Mouse (Mus musculus): ENCODE measurements at regions not wholly inside any gene's neighbourhood (a gene's known extent, or its start where the extent isn't known, plus 50 kb on each side); places are given as distances from the start of the nearest gene placed in this dataset.

- ATAC-seq (replicated peaks), result no peak
Observed at GRCm38 (mm10) chr3:148339258-148339657, 651.1 kb downstream of the Adgrl2 start.

GRCm38 (mm10) chr3:148336640-148337039, 653.7 kb downstream of the Adgrl2 start:
- no peak overlapping the region for H3K27ac ChIP-seq (replicated peaks)
- H3K27me3 ChIP-seq, result no peaks in the 10 kb centered on the region
- no peak overlapping the region for H3K4me3 ChIP-seq
- no peaks in the 10 kb centered on the region for H3K36me3 ChIP-seq
- no peak for ATAC-seq (replicated peaks)
- no peaks in the 10 kb centered on the region for H3K9me3 ChIP-seq
- no peaks in the 10 kb centered on the region for H3K4me1 ChIP-seq
- WGBS, result 69% methylated on average over 6 of the region's 6 CpGs
- H3K4me2 ChIP-seq (replicated peaks), result no peak overlapping the region
- H3K9ac ChIP-seq (replicated peaks), result no peak overlapping the region

More at GRCm38 (mm10) chr3:148339258-148339657, 651.1 kb downstream of the Adgrl2 start:
- Histone ChIP-seq H3K9me3 (no peaks in the 10 kb centered on the region), H3K27me3 (no peaks in the 10 kb centered on the region), H3K27ac (replicated peaks) (no peak overlapping the region), H3K4me2 (replicated peaks) (no peak overlapping the region), H3K4me3 (no peak overlapping the region), H3K9ac (replicated peaks) (no peak overlapping the region), H3K4me1 (peaks cover 12% of the 10 kb centered on the region), H3K36me3 (no peaks in the 10 kb centered on the region)
- WGBS, result 71% methylated on average over 2 of the region's 2 CpGs

GRCm38 (mm10) chr3:148336091-148336511, 654.3 kb downstream of the Adgrl2 start:
- Histone ChIP-seq H3K4me2 (replicated peaks) (no peak overlapping the region), H3K9me3 (no peaks in the 10 kb centered on the region), H3K27me3 (no peaks in the 10 kb centered on the region), H3K4me1 (no peaks in the 10 kb centered on the region), H3K27ac (replicated peaks) (no peak overlapping the region), H3K36me3 (no peaks in the 10 kb centered on the region), H3K9ac (replicated peaks) (no peak overlapping the region), H3K4me3 (no peak overlapping the region)
- no peak for ATAC-seq (replicated peaks)
- WGBS, result 75% methylated on average over 15 of the region's 15 CpGs

GRCm38 (mm10) chr3:148335654-148336053, 654.7 kb downstream of the Adgrl2 start:
- Histone ChIP-seq H3K4me2 (replicated peaks) (no peak overlapping the region), H3K27ac (replicated peaks) (no peak overlapping the region), H3K27me3 (no peaks in the 10 kb centered on the region), H3K36me3 (no peaks in the 10 kb centered on the region), H3K4me1 (no peaks in the 10 kb centered on the region), H3K9me3 (no peaks in the 10 kb centered on the region), H3K9ac (replicated peaks) (no peak overlapping the region), H3K4me3 (no peak overlapping the region)
- ATAC-seq (replicated peaks), result no peak
- WGBS, result 84% methylated on average over 7 of the region's 7 CpGs

GRCm38 (mm10) chr3:148324911-148325621, 665.3 kb downstream of the Adgrl2 start:
- H3K27me3 ChIP-seq, result no peaks in the 10 kb centered on the region
- H3K4me2 ChIP-seq (replicated peaks), result no peak overlapping the region
- no peak overlapping the region for H3K4me3 ChIP-seq
- H3K36me3 ChIP-seq, result no peaks in the 10 kb centered on the region
- no peaks in the 10 kb centered on the region for H3K9me3 ChIP-seq
- H3K9ac ChIP-seq (replicated peaks), result no peak overlapping the region
- 85% methylated on average over 2 of the region's 2 CpGs for WGBS
- no peak for ATAC-seq (replicated peaks)
- H3K27ac ChIP-seq (replicated peaks), result no peak overlapping the region
- no peaks in the 10 kb centered on the region for H3K4me1 ChIP-seq

- Histone ChIP-seq H3K4me2 (replicated peaks) (no peak overlapping the region), H3K9ac (replicated peaks) (no peak overlapping the region), H3K27me3 (no peaks in the 10 kb centered on the region), H3K27ac (replicated peaks) (no peak overlapping the region), H3K4me1 (no peaks in the 10 kb centered on the region), H3K36me3 (no peaks in the 10 kb centered on the region), H3K4me3 (no peak overlapping the region), H3K9me3 (no peaks in the 10 kb centered on the region)
- ATAC-seq (replicated peaks), result no peak
- WGBS, result 98% methylated on average over 3 of the region's 3 CpGs
Observed at GRCm38 (mm10) chr3:148321894-148322293, 668.5 kb downstream of the Adgrl2 start.

- H3K4me2 ChIP-seq (replicated peaks), result no peak overlapping the region
- H3K9ac ChIP-seq (replicated peaks), result no peak overlapping the region
- no peak for ATAC-seq (replicated peaks)
- H3K4me3 ChIP-seq, result no peak overlapping the region
- no peaks in the 10 kb centered on the region for H3K4me1 ChIP-seq
- H3K27me3 ChIP-seq, result no peaks in the 10 kb centered on the region
- no peak overlapping the region for H3K27ac ChIP-seq (replicated peaks)
- no peaks in the 10 kb centered on the region for H3K9me3 ChIP-seq
- H3K36me3 ChIP-seq, result no peaks in the 10 kb centered on the region
- WGBS, result 94% methylated on average over 3 of the region's 3 CpGs
Observed at GRCm38 (mm10) chr3:148316198-148316597, 674.2 kb downstream of the Adgrl2 start.

GRCm38 (mm10) chr3:148315286-148315685, 675.1 kb downstream of the Adgrl2 start:
- no peak for ATAC-seq (replicated peaks)
- no peak overlapping the region for H3K9ac ChIP-seq (replicated peaks)
- H3K36me3 ChIP-seq, result no peaks in the 10 kb centered on the region
- H3K9me3 ChIP-seq, result no peaks in the 10 kb centered on the region
- H3K27me3 ChIP-seq, result no peaks in the 10 kb centered on the region
- no peak overlapping the region for H3K27ac ChIP-seq (replicated peaks)
- no peaks in the 10 kb centered on the region for H3K4me1 ChIP-seq
- WGBS, result 64% methylated on average over 1 of the region's 1 CpGs
- no peak overlapping the region for H3K4me3 ChIP-seq
- H3K4me2 ChIP-seq (replicated peaks), result no peak overlapping the region

GRCm38 (mm10) chr3:148295515-148295914, 694.8 kb downstream of the Adgrl2 start:
- no peak overlapping the region for H3K4me3 ChIP-seq
- H3K9me3 ChIP-seq, result no peaks in the 10 kb centered on the region
- no peak for ATAC-seq (replicated peaks)
- no peak overlapping the region for H3K27ac ChIP-seq (replicated peaks)
- no peaks in the 10 kb centered on the region for H3K27me3 ChIP-seq
- H3K4me2 ChIP-seq (replicated peaks), result no peak overlapping the region
- no peak overlapping the region for H3K9ac ChIP-seq (replicated peaks)
- 94% methylated on average over 5 of the region's 5 CpGs for WGBS
- no peaks in the 10 kb centered on the region for H3K36me3 ChIP-seq
- H3K4me1 ChIP-seq, result no peaks in the 10 kb centered on the region

GRCm38 (mm10) chr3:148278978-148279377, 711.4 kb downstream of the Adgrl2 start:
- H3K9me3 ChIP-seq, result no peaks in the 10 kb centered on the region
- no peaks in the 10 kb centered on the region for H3K36me3 ChIP-seq
- no peak overlapping the region for H3K27ac ChIP-seq (replicated peaks)
- no peaks in the 10 kb centered on the region for H3K4me1 ChIP-seq
- no peaks in the 10 kb centered on the region for H3K27me3 ChIP-seq
- ATAC-seq (replicated peaks), result no peak
- H3K4me2 ChIP-seq (replicated peaks), result no peak overlapping the region
- H3K4me3 ChIP-seq, result no peak overlapping the region
- H3K9ac ChIP-seq (replicated peaks), result no peak overlapping the region
- WGBS, result 24% methylated on average over 3 of the region's 3 CpGs

GRCm38 (mm10) chr3:148272159-148272848, 718.1 kb downstream of the Adgrl2 start:
- no peak for ATAC-seq (replicated peaks)
- WGBS, result 77% methylated on average over 4 of the region's 4 CpGs
- H3K27me3 ChIP-seq, result no peaks in the 10 kb centered on the region

GRCm38 (mm10) chr3:148268812-148269211, 721.5 kb downstream of the Adgrl2 start:
- Histone ChIP-seq H3K4me2 (replicated peaks) (no peak overlapping the region), H3K9ac (replicated peaks) (no peak overlapping the region), H3K27ac (replicated peaks) (no peak overlapping the region), H3K4me1 (no peaks in the 10 kb centered on the region), H3K27me3 (no peaks in the 10 kb centered on the region), H3K36me3 (no peaks in the 10 kb centered on the region), H3K4me3 (no peak overlapping the region), H3K9me3 (no peaks in the 10 kb centered on the region)
- WGBS, result 96% methylated on average over 4 of the region's 4 CpGs
- ATAC-seq (replicated peaks), result no peak

More at GRCm38 (mm10) chr3:148272159-148272848, 718.1 kb downstream of the Adgrl2 start:
- H3K4me3 ChIP-seq, result no peak overlapping the region
- H3K27ac ChIP-seq (replicated peaks), result no peak overlapping the region
- H3K9ac ChIP-seq (replicated peaks), result no peak overlapping the region
- H3K36me3 ChIP-seq, result no peaks in the 10 kb centered on the region
- H3K9me3 ChIP-seq, result no peaks in the 10 kb centered on the region
- H3K4me1 ChIP-seq, result no peaks in the 10 kb centered on the region
- H3K4me2 ChIP-seq (replicated peaks), result no peak overlapping the region
